15 mouse cellular contexts compared by ENCODE assay signal in the genomic region with DNA sequence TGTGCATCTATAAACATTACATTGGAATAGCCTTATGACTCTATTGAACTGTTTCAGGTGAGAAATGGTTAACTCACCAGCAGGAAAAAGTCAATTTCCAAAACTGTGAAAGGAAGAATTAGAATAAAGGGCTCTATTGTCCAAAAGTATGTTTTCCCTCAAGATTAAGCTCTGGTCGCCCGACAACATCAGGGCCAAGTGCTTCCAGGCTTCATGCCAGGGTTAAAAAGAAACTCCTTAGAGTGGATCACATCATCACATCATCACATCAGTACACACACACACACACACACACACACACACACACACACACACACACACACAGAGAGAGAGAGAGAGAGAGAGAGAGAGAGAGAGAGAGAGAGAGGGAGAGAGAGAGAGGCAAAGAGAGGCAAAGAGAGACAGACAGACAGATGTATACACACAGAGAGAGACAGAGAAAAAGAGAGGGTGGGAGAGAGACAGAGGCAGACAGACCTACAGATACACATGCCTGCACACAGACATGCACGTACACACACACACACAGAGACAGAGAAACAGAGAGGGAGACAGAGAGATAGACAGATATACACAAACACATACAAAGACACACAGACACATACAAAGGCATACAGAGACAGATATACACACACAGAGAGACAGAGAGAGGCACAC.
A peak's percentile ranks its signal among the peaks of the same experiment; 100 is the strongest.
DNase-seq lines count a peak whose midpoint lies in the region; ATAC-seq and TF ChIP-seq lines count a peak whose summit lies in the region.
"Had no signal": no experiment of that assay in that cellular context is flagged by ENCODE, and none has a peak within 500 bp of the region (broad histone marks: within the 10 kb centered on the region; RNA-seq: fewer than 3 reads in every experiment).

No protein-coding gene starts in this region.

- H3K27ac ChIP-seq in lung, embryonic 14.5 days (ENCODE audit: low read depth), result peak overlapping the region; percentile 69
- H3K27ac ChIP-seq: kidney, postnatal 0 days; liver, embryonic 15.5 days; midbrain, embryonic 13.5 days; neural tube, embryonic 13.5 days had no signal

- H3K9me3 ChIP-seq in lung, embryonic 14.5 days (ENCODE audit: low read depth, low read length), result no peaks in the 10 kb centered on the region
- H3K9me3 ChIP-seq: liver, embryonic 15.5 days; midbrain, embryonic 13.5 days; neural tube, embryonic 13.5 days had no signal

- ATAC-seq in lung, embryonic 14.5 days (ENCODE audit: insufficient read depth), result peak; percentile 91
- ATAC-seq: midbrain, embryonic 13.5 days had no signal

- intact Hi-C loops in heart, postnatal 36 days (cut with DNase I), result no loop called here

- no peaks in the 10 kb centered on the region for H3K36me3 ChIP-seq in lung, embryonic 14.5 days (ENCODE audit: insufficient read depth)
- H3K36me3 ChIP-seq: liver, embryonic 15.5 days; midbrain, embryonic 13.5 days; neural tube, embryonic 13.5 days had no signal

- TF ChIP-seq CTCF in lung, embryonic 14.5 days (IDR thresholded peaks at IDR 0.05; ENCODE audit: low read depth), result no peak
- TF ChIP-seq CTCF in lung, adult 2 months (IDR thresholded peaks at IDR 0.05; ENCODE audit: insufficient read depth, low read length), result no peak
- TF ChIP-seq CTCF in brain, embryonic 14.5 days (IDR thresholded peaks at IDR 0.05; ENCODE audit: borderline replicate concordance, extremely low read depth, insufficient read depth, insufficient read length), result no peak

- no peak overlapping the region for H3K9ac ChIP-seq in lung, embryonic 14.5 days
- H3K9ac ChIP-seq: liver, embryonic 15.5 days; midbrain, embryonic 13.5 days; neural tube, embryonic 13.5 days had no signal

- H3K4me3 ChIP-seq in lung, embryonic 14.5 days (ENCODE audit: low read depth, low read length), result no peak overlapping the region
- no peak overlapping the region for H3K4me3 ChIP-seq in lung, adult 2 months (replicated peaks; ENCODE audit: extremely low read depth, low read depth, low read length)
- H3K4me3 ChIP-seq: liver, embryonic 15.5 days; midbrain, embryonic 13.5 days; neural tube, embryonic 13.5 days had no signal

- peak; percentile 24 for DNase-seq in gastrocnemius, postnatal 10 days
- no peak for DNase-seq in gastrocnemius, postnatal 25 days
- DNase-seq in lung, embryonic 14.5 days, result peak; percentile 84
- no peak for DNase-seq in lung, adult 2 months
- peak; percentile 36 for DNase-seq in brain, embryonic 14.5 days (ENCODE audit: low read depth)
- DNase-seq in heart, postnatal 36 days, result peak; percentile 4 to 6
- no peak for DNase-seq in T-cell, adult 2 months (ENCODE audit: low spot score)
- DNase-seq in cerebellum, postnatal 14 days, result no peak
- DNase-seq: adrenal gland, adult 2 months; cerebellum, adult 9-11 months; retina, postnatal 1 day had no signal

- H3K4me2 ChIP-seq in lung, embryonic 14.5 days, result no peak overlapping the region
- H3K4me2 ChIP-seq: liver, embryonic 15.5 days; midbrain, embryonic 13.5 days; neural tube, embryonic 13.5 days had no signal

- TF ChIP-seq POLR2A in lung, adult 2 months (IDR thresholded peaks at IDR 0.05; ENCODE audit: borderline replicate concordance, extremely low read depth, low read depth, low read length), result no peak
- no peak for TF ChIP-seq POLR2A in brain, embryonic 14.5 days (IDR thresholded peaks at IDR 0.05; ENCODE audit: borderline replicate concordance, extremely low read depth, insufficient read depth, insufficient read length, poor library complexity, severe bottlenecking)

- no peaks in the 10 kb centered on the region; the same call in 1 of the 2 replicates for H3K4me1 ChIP-seq in lung, embryonic 14.5 days (ENCODE audit: insufficient read depth)
- H3K4me1 ChIP-seq in lung, adult 2 months (ENCODE audit: control insufficient read depth, insufficient read depth, low read length), result no peaks in the 10 kb centered on the region
- H3K4me1 ChIP-seq: liver, embryonic 15.5 days; midbrain, embryonic 13.5 days; neural tube, embryonic 13.5 days had no signal

- 22% methylated on average over 3 of the region's 3 CpGs for WGBS in lung, embryonic 14.5 days
- 39% methylated on average over 3 of the region's 3 CpGs for WGBS in lung, adult 2 months

- no peaks in the 10 kb centered on the region for H3K27me3 ChIP-seq in lung, embryonic 14.5 days (ENCODE audit: insufficient read depth, low read length)
- H3K27me3 ChIP-seq: liver, embryonic 15.5 days; midbrain, embryonic 13.5 days; neural tube, embryonic 13.5 days had no signal

Comparison
In these comparisons a context has a peak if more than half of its experiments do, and no peak if none do; other contexts are left out.
1. DNase-seq: peak in gastrocnemius, postnatal 10 days (single experiment), lung, embryonic 14.5 days (single experiment), brain, embryonic 14.5 days (single experiment) and heart, postnatal 36 days (2 of 2); none in gastrocnemius, postnatal 25 days (single experiment), lung, adult 2 months (single experiment), T-cell, adult 2 months (single experiment) and cerebellum, postnatal 14 days (0 of 2).